Mouse (Mus musculus) forebrain, embryonic 13.5 days (tissue): Measurements from ENCODE around the gene BC025920. TPM values are rescaled to one million over a fixed set of nuclear protein-coding genes. Genes with fewer than 3 reads are reported as not detected.

Source experiments
- ATAC-seq: fragments of 200-750 bp; cut with Nextera tagmentation; 2 replicates; pipeline ENCODE4 v1.8.0; 2017
- H3K27ac ChIP-seq: fragments of 300-500 bp; sonication (generic); 2 replicates; pipeline ENCODE4 v1.5.1; 2015; ENCODE audit warnings: inconsistent platforms, mild to moderate bottlenecking, moderate library complexity
- H3K27me3 ChIP-seq: fragments of 300-500 bp; sonication (generic); 2 replicates; pipeline ENCODE4 v1.6.1; 2015; ENCODE audit warnings: mild to moderate bottlenecking, inconsistent platforms
- H3K36me3 ChIP-seq: fragments of 300-500 bp; sonication (generic); 2 replicates; pipeline ENCODE4 v1.6.1; 2015; ENCODE audit warnings: mild to moderate bottlenecking, inconsistent platforms; ENCODE audit not compliant: poor library complexity, severe bottlenecking
- H3K4me1 ChIP-seq: fragments of 300-500 bp; sonication (generic); 2 replicates; pipeline ENCODE4 v1.6.1; 2015; ENCODE audit warnings: inconsistent platforms
- H3K4me2 ChIP-seq: fragments of 300-500 bp; sonication (generic); 2 replicates; pipeline ENCODE4 v1.6.1; 2015; ENCODE audit warnings: inconsistent platforms, mild to moderate bottlenecking, moderate library complexity
- H3K4me3 ChIP-seq: fragments of 300-500 bp; sonication (generic); 2 replicates; pipeline ENCODE4 v1.5.1; 2015; ENCODE audit warnings: mild to moderate bottlenecking, inconsistent platforms
- H3K9ac ChIP-seq: fragments of 300-500 bp; sonication (generic); 2 replicates; pipeline ENCODE4 v1.6.1; 2015; ENCODE audit warnings: mild to moderate bottlenecking, inconsistent platforms
- H3K9me3 ChIP-seq: fragments of 300-500 bp; sonication (generic); replicated peaks from 2 replicates; pipeline ENCODE4 v1.6.1; 2016; ENCODE audit warnings: inconsistent platforms
- WGBS: fragments of 180-500 bp; shearing (Covaris S2); methylation state at CpG from one replicate; pipeline ENCODE4 v1.1.7; 2015; 5-methylcytosine and 5-hydroxymethylcytosine counted together
- polyA plus RNA-seq: library from polyadenylated mRNA; unstranded; fragments of >200 nt; fragmentation: Nextera tagmentation; extraction: Ambion mirVana; gene quantifications from 2 replicates; pipeline ENCODE4 v1.2.1, GENCODE M21; 2015

Gene BC025920
- polyA plus RNA-seq, 1 experiment from 2014 or later: 3.7 TPM

GRCm38 (mm10) chr10:81608308-81608707, 2.2 kb downstream of the BC025920 start:
- Histone ChIP-seq H3K27me3 (0 out of 2 replicates have a peak, but pooled peaks cover 3% of the 10 kb centered on the region), H3K4me3 (no peak overlapping the region), H3K9me3 (no peaks in the 10 kb centered on the region), H3K27ac (no peak overlapping the region), H3K4me1 (peaks cover 20% of the 10 kb centered on the region), H3K36me3 (peaks cover 8% of the 10 kb centered on the region), H3K9ac (no peak overlapping the region), H3K4me2 (no peak overlapping the region)
- no peak for ATAC-seq
- WGBS: 89% methylated on average over 1 of the region's 1 CpGs

GRCm38 (mm10) chr10:81612779-81613178, 6.7 kb downstream of the BC025920 start:
- H3K4me1 ChIP-seq: no peaks in the 10 kb centered on the region
- peaks cover 8% of the 10 kb centered on the region for H3K36me3 ChIP-seq
- H3K9me3 ChIP-seq: no peaks in the 10 kb centered on the region
- ATAC-seq: no peak
- H3K4me2 ChIP-seq: no peak overlapping the region
- H3K27ac ChIP-seq: no peak overlapping the region
- no peak overlapping the region for H3K9ac ChIP-seq
- no peak overlapping the region for H3K4me3 ChIP-seq
- H3K27me3 ChIP-seq: 0 out of 2 replicates have a peak, but pooled peaks cover 3% of the 10 kb centered on the region
- WGBS: 65% methylated on average over 3 of the region's 3 CpGs

- H3K36me3 ChIP-seq: peaks cover 6% of the 10 kb centered on the region
- WGBS: 66% methylated on average over 6 of the region's 6 CpGs
- no peak overlapping the region for H3K9ac ChIP-seq
- H3K4me2 ChIP-seq: no peak overlapping the region
- no peaks in the 10 kb centered on the region for H3K9me3 ChIP-seq
- H3K27ac ChIP-seq: no peak overlapping the region
- H3K4me1 ChIP-seq: no peaks in the 10 kb centered on the region
- ATAC-seq: no peak
- H3K27me3 ChIP-seq: 0 out of 2 replicates have a peak, but pooled peaks cover 3% of the 10 kb centered on the region
- no peak overlapping the region for H3K4me3 ChIP-seq
These were observed 9.4 kb downstream of the BC025920 start for GRCm38 (mm10) chr10:81615486-81615885.

GRCm38 (mm10) chr10:81619976-81620375, 13.9 kb downstream of the BC025920 start:
- no peak for ATAC-seq
- no peak overlapping the region for H3K9ac ChIP-seq

GRCm38 (mm10) chr10:81620786-81621185, 14.7 kb downstream of the BC025920 start:
- Histone ChIP-seq H3K27me3 (no peaks in the 10 kb centered on the region), H3K9ac (no peak overlapping the region), H3K36me3 (peaks cover 55% of the 10 kb centered on the region), H3K27ac (no peak overlapping the region), H3K4me2 (no peak overlapping the region), H3K4me1 (no peaks in the 10 kb centered on the region), H3K9me3 (no peaks in the 10 kb centered on the region), H3K4me3 (no peak overlapping the region)
- WGBS: 70% methylated on average over 9 of the region's 9 CpGs
- no peak for ATAC-seq

More at GRCm38 (mm10) chr10:81619976-81620375, 13.9 kb downstream of the BC025920 start:
- no peak overlapping the region for H3K4me2 ChIP-seq
- H3K4me1 ChIP-seq: no peaks in the 10 kb centered on the region
- no peak overlapping the region for H3K4me3 ChIP-seq
- no peaks in the 10 kb centered on the region for H3K27me3 ChIP-seq
- H3K27ac ChIP-seq: no peak overlapping the region
- 92% methylated on average over 5 of the region's 5 CpGs for WGBS
- H3K9me3 ChIP-seq: no peaks in the 10 kb centered on the region
- peaks cover 48% of the 10 kb centered on the region for H3K36me3 ChIP-seq

- H3K4me3 ChIP-seq: no peak overlapping the region
- H3K9ac ChIP-seq: no peak overlapping the region
- no peak overlapping the region for H3K4me2 ChIP-seq
- peaks cover 55% of the 10 kb centered on the region for H3K36me3 ChIP-seq
- peaks cover 18% of the 10 kb centered on the region for H3K4me1 ChIP-seq
- H3K27ac ChIP-seq: no peak overlapping the region
- H3K27me3 ChIP-seq: 0 out of 2 replicates have a peak, but pooled peaks cover under 1% of the 10 kb centered on the region
- H3K9me3 ChIP-seq: no peaks in the 10 kb centered on the region
- no peak for ATAC-seq
- 67% methylated on average over 8 of the region's 8 CpGs for WGBS
These were observed 17.4 kb downstream of the BC025920 start for GRCm38 (mm10) chr10:81623441-81623840.

GRCm38 (mm10) chr10:81626101-81626993, 20.3 kb downstream of the BC025920 start:
- ATAC-seq: peak; percentile 8; the same call in 1 of the 2 replicates
- Histone ChIP-seq H3K4me2 (peak overlapping the region; percentile 88), H3K27me3 (0 out of 2 replicates have a peak, but pooled peaks cover 3% of the 10 kb centered on the region), H3K36me3 (peaks cover 41% of the 10 kb centered on the region), H3K4me1 (peaks cover 18% of the 10 kb centered on the region), H3K9me3 (no peaks in the 10 kb centered on the region), H3K27ac (peak overlapping the region; percentile 88; the same call in 1 of the 2 replicates), H3K4me3 (peak overlapping the region; percentile 78), H3K9ac (peak overlapping the region; percentile 88)
- 91% methylated on average over 22 of the region's 22 CpGs for WGBS

- Histone ChIP-seq H3K27ac (peak within 1 kb of the TSS; percentile 88), H3K9ac (peak within 1 kb of the TSS; percentile 88), H3K4me3 (peak within 1 kb of the TSS; percentile 78), H3K36me3 (peaks cover 33% of the 10 kb centered on the region), H3K4me1 (peaks cover 18% of the 10 kb centered on the region), H3K27me3 (0 out of 2 replicates have a peak, but pooled peaks cover 3% of the 10 kb centered on the region), H3K4me2 (peak within 1 kb of the TSS; percentile 88), H3K9me3 (no peaks in the 10 kb centered on the region)
- 6% methylated on average over 40 of the region's 40 CpGs for WGBS
- ATAC-seq: peak; percentile 93
These were observed 21.1 kb downstream of the BC025920 start, which contains the start of gene Sirt6 for GRCm38 (mm10) chr10:81626994-81627835. Gene Sirt6 (minus strand): TSS chr10:81627797.

GRCm38 (mm10) chr10:81627836-81628220, 21.8 kb downstream of the BC025920 start:
- H3K4me2 ChIP-seq: peak overlapping the region; percentile 88
- peak; percentile 54 for ATAC-seq
- H3K27me3 ChIP-seq: 0 out of 2 replicates have a peak, but pooled peaks cover 3% of the 10 kb centered on the region
- H3K4me3 ChIP-seq: peak overlapping the region; percentile 78
- no peaks in the 10 kb centered on the region for H3K9me3 ChIP-seq
- H3K4me1 ChIP-seq: peaks cover 18% of the 10 kb centered on the region
- H3K36me3 ChIP-seq: peaks cover 27% of the 10 kb centered on the region
- H3K27ac ChIP-seq: peak overlapping the region; percentile 88
- peak overlapping the region; percentile 88 for H3K9ac ChIP-seq
- WGBS: 65% methylated on average over 7 of the region's 7 CpGs

- WGBS: 88% methylated on average over 16 of the region's 16 CpGs
- Histone ChIP-seq H3K27me3 (0 out of 2 replicates have a peak, but pooled peaks cover 3% of the 10 kb centered on the region), H3K9me3 (no peaks in the 10 kb centered on the region), H3K4me1 (peaks cover 20% of the 10 kb centered on the region), H3K9ac (peak within 1 kb of the TSS; percentile 88), H3K4me2 (peak within 1 kb of the TSS; percentile 88), H3K4me3 (peak within 1 kb of the TSS; percentile 78), H3K36me3 (peaks cover 23% of the 10 kb centered on the region), H3K27ac (peak within 1 kb of the TSS; percentile 88)
- ATAC-seq: no peak
These were observed 22.3 kb downstream of the BC025920 start, which contains the start of gene Ankrd24 for GRCm38 (mm10) chr10:81628390-81628789. Gene Ankrd24 (plus strand): TSS chr10:81628540.

- H3K4me3 ChIP-seq: peak overlapping the region; percentile 43
- ATAC-seq: peak; percentile 92
- WGBS: 3% methylated on average over 37 of the region's 37 CpGs
- peak overlapping the region; percentile 68 for H3K9ac ChIP-seq
- H3K4me1 ChIP-seq: peaks cover 10% of the 10 kb centered on the region
- H3K27me3 ChIP-seq: peaks cover 10% of the 10 kb centered on the region; the same call in 1 of the 2 replicates
- H3K27ac ChIP-seq: no peak overlapping the region
- peak overlapping the region; percentile 71 for H3K4me2 ChIP-seq
- no peaks in the 10 kb centered on the region for H3K9me3 ChIP-seq
- H3K36me3 ChIP-seq: no peaks in the 10 kb centered on the region
These were observed 27.4 kb downstream of the BC025920 start for GRCm38 (mm10) chr10:81633253-81634099.
